Mouse (Mus musculus) kidney, embryonic 16.5 days (tissue): ENCODE measurements around the gene Pcgf6. TPM values are rescaled to one million over a fixed set of nuclear protein-coding genes. Genes with fewer than 3 reads are reported as not detected.

Source experiments
- ATAC-seq: fragments of 200-750 bp; cut with Nextera tagmentation; 2 replicates; pipeline ENCODE4 v1.8.0; 2017; ENCODE audit warnings: moderate TSS enrichment; ENCODE audit not compliant: low FRiP score, low TSS enrichment
- H3K27ac ChIP-seq: fragments of 300-500 bp; sonication (generic); 2 replicates; pipeline ENCODE4 v1.5.1; 2014; ENCODE audit warnings: low read length
- H3K27me3 ChIP-seq: fragments of 300-500 bp; sonication (generic); 2 replicates; pipeline ENCODE4 v1.6.1; 2014; ENCODE audit warnings: low read length, control low read depth, mixed read lengths; ENCODE audit not compliant: insufficient read depth
- H3K36me3 ChIP-seq: fragments of 300-500 bp; sonication (generic); 2 replicates; pipeline ENCODE4 v1.6.1; 2014; ENCODE audit warnings: low read length, control low read depth, mixed read lengths; ENCODE audit not compliant: insufficient read depth
- H3K4me1 ChIP-seq: fragments of 300-500 bp; sonication (generic); 2 replicates; pipeline ENCODE4 v1.6.1; 2014; ENCODE audit warnings: low read length, control low read depth, mixed read lengths; ENCODE audit not compliant: insufficient read depth
- H3K4me2 ChIP-seq: fragments of 300-500 bp; sonication (generic); replicated peaks from 2 replicates; pipeline ENCODE4 v1.6.1; 2014; ENCODE audit warnings: low read depth, low read length
- H3K4me3 ChIP-seq: fragments of 300-500 bp; sonication (generic); 2 replicates; pipeline ENCODE4 v1.5.1; 2014; ENCODE audit warnings: mild to moderate bottlenecking, low read length
- H3K9ac ChIP-seq: fragments of 300-500 bp; sonication (generic); replicated peaks from 2 replicates; pipeline ENCODE4 v1.6.1; 2014; ENCODE audit warnings: low read length
- H3K9me3 ChIP-seq: fragments of 300-500 bp; sonication (generic); 2 replicates; pipeline ENCODE4 v1.6.1; 2016; ENCODE audit warnings: low read length, control low read depth
- WGBS: fragments of 180-500 bp; shearing (Covaris S2); extraction: QIAGEN DNeasy Blood & Tissue Kit; methylation state at CpG from one replicate; pipeline ENCODE4 v1.1.7; 2014; 5-methylcytosine and 5-hydroxymethylcytosine counted together
- polyA plus RNA-seq: library from polyadenylated mRNA; unstranded; fragments of >200 nt; fragmentation: Nextera tagmentation; extraction: Ambion mirVana; gene quantifications from 2 replicates; pipeline ENCODE4 v1.2.1, GENCODE M21; 2015

The Pcgf6 gene
- polyA plus RNA-seq, 1 experiment from 2014 or later, result 20.2 TPM

DNA sequence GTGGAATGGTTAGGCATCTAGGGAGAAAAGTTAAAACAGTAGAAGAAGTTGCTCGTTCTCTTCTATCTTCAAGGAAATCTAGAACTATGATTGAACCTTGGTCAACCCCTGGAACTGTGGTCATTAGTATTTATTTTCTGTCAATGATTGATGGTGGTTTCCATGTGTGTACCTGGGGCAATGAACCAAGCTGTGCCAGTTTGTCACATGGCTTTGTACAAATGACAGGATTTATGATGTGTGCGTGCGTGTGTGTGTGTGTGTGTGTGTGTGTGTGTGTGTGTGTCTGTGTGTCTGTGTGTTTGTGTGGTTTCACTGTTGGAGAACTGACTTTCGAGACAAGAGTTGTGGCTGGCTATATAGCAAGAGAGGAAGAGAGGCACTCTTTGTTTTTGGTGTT lies 2.8 kb upstream of the Pcgf6 start:
- H3K27ac ChIP-seq, result peak overlapping the region; percentile 73
- H3K9me3 ChIP-seq, result no peaks in the 10 kb centered on the region
- no peaks in the 10 kb centered on the region for H3K27me3 ChIP-seq
- H3K4me2 ChIP-seq, result no peak overlapping the region
- peaks cover 16% of the 10 kb centered on the region for H3K4me1 ChIP-seq
- ATAC-seq, result no peak; the same call in 1 of the 2 replicates
- no peak overlapping the region for H3K9ac ChIP-seq
- no peaks in the 10 kb centered on the region for H3K36me3 ChIP-seq
- WGBS, result 56% methylated on average over 4 of the region's 4 CpGs
- no peak overlapping the region for H3K4me3 ChIP-seq

- H3K4me2 ChIP-seq, result no peak overlapping the region
- H3K4me1 ChIP-seq, result peaks cover 16% of the 10 kb centered on the region
- H3K9ac ChIP-seq, result no peak overlapping the region
- no peak for ATAC-seq
- 78% methylated on average over 4 of the region's 4 CpGs for WGBS
- no peaks in the 10 kb centered on the region for H3K9me3 ChIP-seq
- peaks cover 4% of the 10 kb centered on the region; the same call in 1 of the 2 replicates for H3K36me3 ChIP-seq
- no peaks in the 10 kb centered on the region for H3K27me3 ChIP-seq
- no peak overlapping the region for H3K4me3 ChIP-seq
- peak overlapping the region; percentile 73 for H3K27ac ChIP-seq
Measured at GRCm38 (mm10) chr19:47052927-47053326, 2.2 kb upstream of the Pcgf6 start.

DNA sequence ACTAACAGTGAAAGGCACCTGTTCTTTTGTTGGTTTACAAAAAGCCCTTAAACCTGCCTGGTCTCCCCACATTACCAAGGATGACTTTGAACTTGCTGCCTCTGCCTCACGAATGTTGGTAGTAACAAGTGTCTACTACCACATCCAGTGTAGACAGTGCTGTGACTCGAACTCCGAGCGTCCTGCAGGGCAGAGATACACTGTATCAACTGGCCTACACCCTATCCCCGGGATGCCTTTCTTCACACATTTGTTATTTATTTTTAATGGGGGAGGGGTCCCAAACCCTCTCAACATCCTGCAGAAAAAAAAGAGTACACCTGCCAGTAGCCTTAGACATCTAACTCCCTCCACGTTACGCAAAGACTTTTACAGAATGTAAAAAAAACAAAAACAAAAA lies 866 bp downstream of the Pcgf6 start:
- Histone ChIP-seq H3K4me1 (peaks cover 16% of the 10 kb centered on the region), H3K9me3 (no peaks in the 10 kb centered on the region), H3K36me3 (peaks cover 26% of the 10 kb centered on the region), H3K4me2 (peak overlapping the region; percentile 78), H3K4me3 (peak overlapping the region; percentile 64), H3K9ac (peak overlapping the region; percentile 86), H3K27ac (no peak overlapping the region), H3K27me3 (no peaks in the 10 kb centered on the region)
- 3% methylated on average over 7 of the region's 7 CpGs for WGBS
- no peak for ATAC-seq

DNA sequence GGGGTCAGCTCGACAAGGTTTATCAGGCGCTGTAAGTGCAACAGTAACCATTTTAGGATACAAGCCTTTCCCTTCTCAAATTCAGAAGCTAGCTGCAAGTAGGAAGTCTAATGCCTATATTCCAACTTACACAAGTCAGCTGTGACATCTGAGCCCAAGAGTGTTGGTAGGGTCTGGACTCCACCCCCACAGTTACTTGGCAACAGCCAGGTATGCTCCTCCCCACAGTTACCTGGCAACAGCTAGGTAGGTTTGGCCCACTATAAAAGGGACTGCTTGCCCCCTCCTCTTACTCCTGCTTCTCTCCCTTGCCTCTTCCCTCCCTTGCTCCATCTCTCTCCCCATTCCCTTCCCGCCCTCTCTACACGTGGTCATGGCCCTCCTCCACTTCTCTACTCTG lies 1.6 kb downstream of the Pcgf6 start:
- no peak overlapping the region for H3K27ac ChIP-seq
- no peak overlapping the region for H3K9ac ChIP-seq
- no peaks in the 10 kb centered on the region for H3K27me3 ChIP-seq
- H3K36me3 ChIP-seq, result peaks cover 30% of the 10 kb centered on the region
- 61% methylated on average over 4 of the region's 4 CpGs for WGBS
- no peak overlapping the region; the same call in 1 of the 2 replicates for H3K4me3 ChIP-seq
- H3K4me2 ChIP-seq, result peak overlapping the region; percentile 78
- peaks cover 16% of the 10 kb centered on the region for H3K4me1 ChIP-seq
- no peaks in the 10 kb centered on the region for H3K9me3 ChIP-seq
- ATAC-seq, result no peak

GRCm38 (mm10) chr19:47047236-47047833 lies 3.4 kb downstream of the Pcgf6 start:
- Histone ChIP-seq H3K27ac (no peak overlapping the region), H3K4me2 (no peak overlapping the region), H3K27me3 (no peaks in the 10 kb centered on the region), H3K9me3 (no peaks in the 10 kb centered on the region), H3K9ac (no peak overlapping the region), H3K36me3 (peaks cover 34% of the 10 kb centered on the region), H3K4me1 (peaks cover 16% of the 10 kb centered on the region), H3K4me3 (no peak overlapping the region)
- 80% methylated on average over 13 of the region's 13 CpGs for WGBS
- ATAC-seq, result no peak

- Histone ChIP-seq H3K36me3 (peaks cover 34% of the 10 kb centered on the region), H3K27me3 (no peaks in the 10 kb centered on the region), H3K9me3 (no peaks in the 10 kb centered on the region), H3K9ac (no peak overlapping the region), H3K27ac (no peak overlapping the region), H3K4me3 (no peak overlapping the region), H3K4me2 (no peak overlapping the region), H3K4me1 (peaks cover 16% of the 10 kb centered on the region)
- 93% methylated on average over 1 of the region's 1 CpGs for WGBS
- no peak for ATAC-seq
Measured at GRCm38 (mm10) chr19:47046343-47046742, 4.4 kb downstream of the Pcgf6 start.

DNA sequence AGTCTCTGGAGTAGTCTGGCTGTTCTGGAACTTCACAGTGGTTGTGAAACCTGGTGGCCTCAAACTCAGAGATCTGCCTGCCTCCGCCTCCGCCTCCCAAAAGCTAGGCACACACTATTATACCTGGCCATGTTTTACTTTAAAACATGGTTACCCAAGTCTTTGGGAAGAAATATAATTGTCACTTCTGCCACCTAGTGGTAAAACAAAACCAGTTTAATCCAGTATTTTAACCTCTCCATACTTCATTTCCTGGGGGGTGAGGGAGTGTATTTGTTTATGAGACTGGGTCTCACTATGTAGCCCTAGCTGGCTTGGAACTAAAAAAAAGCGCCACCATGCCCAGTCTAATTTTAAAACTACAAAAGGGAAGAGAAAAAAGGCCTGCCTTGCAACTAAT lies 7.1 kb downstream of the Pcgf6 start:
- WGBS, result 89% methylated on average over 3 of the region's 3 CpGs
- Histone ChIP-seq H3K9ac (no peak overlapping the region), H3K9me3 (no peaks in the 10 kb centered on the region), H3K36me3 (peaks cover 45% of the 10 kb centered on the region), H3K4me3 (no peak overlapping the region), H3K27ac (no peak overlapping the region), H3K4me1 (no peaks in the 10 kb centered on the region), H3K4me2 (no peak overlapping the region), H3K27me3 (no peaks in the 10 kb centered on the region)
- ATAC-seq, result no peak

GRCm38 (mm10) chr19:47040720-47041473 lies 9.8 kb downstream of the Pcgf6 start:
- no peaks in the 10 kb centered on the region for H3K27me3 ChIP-seq
- peaks cover 38% of the 10 kb centered on the region for H3K36me3 ChIP-seq
- H3K9me3 ChIP-seq, result no peaks in the 10 kb centered on the region
- no peak overlapping the region for H3K4me3 ChIP-seq
- no peaks in the 10 kb centered on the region for H3K4me1 ChIP-seq
- ATAC-seq, result no peak
- H3K9ac ChIP-seq, result no peak overlapping the region
- H3K27ac ChIP-seq, result no peak overlapping the region
- H3K4me2 ChIP-seq, result no peak overlapping the region
- 87% methylated on average over 3 of the region's 3 CpGs for WGBS

DNA sequence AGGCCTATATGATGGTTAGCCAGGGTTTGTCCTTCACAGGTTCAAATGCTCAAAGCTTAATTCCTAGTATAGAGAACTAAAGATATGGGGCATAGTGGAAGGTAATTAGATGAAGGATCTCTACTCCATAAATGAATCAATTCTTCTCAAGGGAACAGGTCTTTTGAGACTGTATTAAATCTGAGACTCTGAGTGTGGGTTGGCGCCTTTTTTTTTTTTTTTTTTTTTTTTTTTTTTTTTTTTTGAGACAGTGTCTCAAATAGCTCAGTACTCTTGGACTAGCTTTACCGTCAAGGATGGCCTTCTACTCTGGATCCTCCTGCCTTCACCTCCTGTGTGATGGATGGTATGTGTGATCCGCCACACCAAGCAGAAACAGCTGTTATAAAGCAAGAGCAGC lies 14.1 kb downstream of the Pcgf6 start:
- no peak overlapping the region for H3K4me3 ChIP-seq
- H3K27me3 ChIP-seq, result no peaks in the 10 kb centered on the region
- no peak overlapping the region for H3K9ac ChIP-seq
- H3K9me3 ChIP-seq, result no peaks in the 10 kb centered on the region
- H3K4me2 ChIP-seq, result no peak overlapping the region
- H3K4me1 ChIP-seq, result no peaks in the 10 kb centered on the region
- ATAC-seq, result no peak
- 83% methylated on average over 3 of the region's 3 CpGs for WGBS
- H3K36me3 ChIP-seq, result peaks cover 33% of the 10 kb centered on the region
- no peak overlapping the region for H3K27ac ChIP-seq

- WGBS, result 93% methylated on average over 4 of the region's 4 CpGs
- Histone ChIP-seq H3K4me3 (no peak overlapping the region), H3K4me1 (no peaks in the 10 kb centered on the region), H3K4me2 (no peak overlapping the region), H3K36me3 (peaks cover 27% of the 10 kb centered on the region), H3K9ac (no peak overlapping the region), H3K27ac (no peak overlapping the region), H3K27me3 (no peaks in the 10 kb centered on the region), H3K9me3 (no peaks in the 10 kb centered on the region)
- no peak for ATAC-seq
Measured at GRCm38 (mm10) chr19:47034916-47035315, 15.8 kb downstream of the Pcgf6 start.
